Comparison of ENCODE assay signal across 8 mouse cellular contexts in genomic region chr11:77446628-77447041, GRCm38 (mm10). TPM values are rescaled to one million over a fixed set of nuclear protein-coding genes. Genes with fewer than 3 reads are reported as not detected.
DNase-seq lines count a peak whose midpoint lies in the region; ATAC-seq and TF ChIP-seq lines count a peak whose summit lies in the region.

No protein-coding gene starts in this region.

- no peak overlapping the region for H3K4me3 ChIP-seq in forebrain, postnatal 0 days (ENCODE audit: low read depth, low read length)
- no peak overlapping the region for H3K4me3 ChIP-seq in forebrain, embryonic 13.5 days

- H3K4me1 ChIP-seq in forebrain, postnatal 0 days (ENCODE audit: insufficient read depth) = no peaks in the 10 kb centered on the region
- H3K4me1 ChIP-seq in forebrain, embryonic 13.5 days = no peaks in the 10 kb centered on the region

- peaks cover 13% of the 10 kb centered on the region; the same call in 1 of the 2 replicates for H3K36me3 ChIP-seq in forebrain, postnatal 0 days (ENCODE audit: insufficient read depth)
- H3K36me3 ChIP-seq in forebrain, embryonic 13.5 days (ENCODE audit: poor library complexity, severe bottlenecking) = peaks cover 38% of the 10 kb centered on the region

- no peak overlapping the region for H3K9ac ChIP-seq in forebrain, postnatal 0 days
- H3K9ac ChIP-seq in forebrain, embryonic 13.5 days = no peak overlapping the region

- DNase-seq in forebrain, postnatal 0 days = peak; percentile 51
- DNase-seq in CD8-positive naive resting alpha-beta T cell, adult 2 months (ENCODE audit: low read depth in 2 of 2, low spot score in 2 of 2) = peak; percentile 28 to 50
- peak; percentile 67 for DNase-seq in c-Kit-positive CD71-positive TER-119-negative erythroid progenitor cells, embryonic 14.5 days (ENCODE audit: low read depth)
- peak; percentile 87 for DNase-seq in heart, adult 8-10 months (ENCODE audit: low spot score)
- peak; percentile 69 for DNase-seq in kidney, postnatal 10 days
- peak; percentile 85 for DNase-seq in thymus, postnatal 14 days

- no peak overlapping the region for H3K4me2 ChIP-seq in forebrain, postnatal 0 days (ENCODE audit: low read depth)
- no peak overlapping the region for H3K4me2 ChIP-seq in forebrain, embryonic 13.5 days

- peak; percentile 82 for ATAC-seq in forebrain, postnatal 0 days
- no peak for ATAC-seq in forebrain, embryonic 13.5 days
- ATAC-seq in megakaryocyte, adult 5-6 weeks (ENCODE audit: poor library complexity, severe bottlenecking) = peak; percentile 72

- H3K27ac ChIP-seq in forebrain, postnatal 0 days (ENCODE audit: low read depth, low read length) = no peak overlapping the region
- H3K27ac ChIP-seq in forebrain, embryonic 13.5 days = no peak overlapping the region

- H3K27me3 ChIP-seq in forebrain, postnatal 0 days (ENCODE audit: insufficient read depth, low read length) = no peaks in the 10 kb centered on the region
- H3K27me3 ChIP-seq in forebrain, embryonic 13.5 days = no peaks in the 10 kb centered on the region

- H3K9me3 ChIP-seq in forebrain, postnatal 0 days (ENCODE audit: low read length) = no peaks in the 10 kb centered on the region
- no peaks in the 10 kb centered on the region for H3K9me3 ChIP-seq in forebrain, embryonic 13.5 days (replicated peaks)

- WGBS in forebrain, postnatal 0 days = 67% methylated on average over 6 of the region's 6 CpGs
- WGBS in forebrain, embryonic 13.5 days = 68% methylated on average over 6 of the region's 6 CpGs

- TF ChIP-seq CTCF in forebrain, postnatal 0 days (IDR thresholded peaks at IDR 0.05; ENCODE audit: low read depth) = peak; percentile 80

RNA-seq across cellular contexts. Expression of gene Coro6, which starts 15.6 kb away (rescaled TPM):
- 0.43 and 0.54 TPM in 2 replicates for total RNA-seq in forebrain, postnatal 0 days (2014; rRNA removed)
- polyA plus RNA-seq in forebrain, postnatal 0 days (2015; fragmentation: Nextera tagmentation; extraction: Ambion mirVana) = 0.12 and 0.28 TPM in 2 replicates
- polyA plus RNA-seq in forebrain, embryonic 13.5 days (2015; fragmentation: Nextera tagmentation; extraction: Ambion mirVana) = 0.05 and 0.11 TPM in 2 replicates
- 100 to 1,000 TPM; 221 to 251 (median 232) TPM for total RNA-seq in heart, adult 8-10 months (2022)
- 0.09 and 0.21 TPM in 2 replicates for total RNA-seq in megakaryocyte, adult 5-6 weeks (2015)
- total RNA-seq in megakaryocyte, adult 5-6 weeks (2017) = not detected in 2 replicates

RNA-seq across cellular contexts. Expression of gene Ankrd13b, which starts 42.8 kb away (rescaled TPM):
- 81.7 and 81.9 TPM in 2 replicates for total RNA-seq in forebrain, postnatal 0 days (2014; rRNA removed)
- polyA plus RNA-seq in forebrain, postnatal 0 days (2015; fragmentation: Nextera tagmentation; extraction: Ambion mirVana) = 55.4 and 56.8 TPM in 2 replicates
- 18.0 and 18.7 TPM in 2 replicates for polyA plus RNA-seq in forebrain, embryonic 13.5 days (2015; fragmentation: Nextera tagmentation; extraction: Ambion mirVana)
- total RNA-seq in heart, adult 8-10 months (2022) = 10 to 100 TPM in 2 of 4 experiments, 1 to 10 TPM in 2; 7.5 to 11.6 (median 9.9) TPM
- 2.0 and 2.1 TPM in 2 replicates for total RNA-seq in megakaryocyte, adult 5-6 weeks (2015)
- 2.8 and 9.1 TPM in 2 replicates for total RNA-seq in megakaryocyte, adult 5-6 weeks (2017)

RNA-seq across cellular contexts. Expression of gene Git1, which starts 46.7 kb away (rescaled TPM):
- total RNA-seq in forebrain, postnatal 0 days (2014; rRNA removed) = 91.2 and 126 TPM in 2 replicates
- polyA plus RNA-seq in forebrain, postnatal 0 days (2015; fragmentation: Nextera tagmentation; extraction: Ambion mirVana) = 20.1 and 22.1 TPM in 2 replicates
- polyA plus RNA-seq in forebrain, embryonic 13.5 days (2015; fragmentation: Nextera tagmentation; extraction: Ambion mirVana) = 12.9 and 14.6 TPM in 2 replicates
- total RNA-seq in heart, adult 8-10 months (2022) = 10 to 100 TPM; 53.5 to 63.3 (median 57.1) TPM
- total RNA-seq in megakaryocyte, adult 5-6 weeks (2015) = 17.6 and 20.0 TPM in 2 replicates
- 12.3 and 18.7 TPM in 2 replicates for total RNA-seq in megakaryocyte, adult 5-6 weeks (2017)

Comparison
In these comparisons a context has a peak if more than half of its experiments do, and no peak if none do; other contexts are left out.
1. RNA of gene Coro6, which starts 15.6 kb away (total RNA-seq): 221 to 251 TPM in heart, adult 8-10 months; 0.43 to 0.54 TPM in forebrain, postnatal 0 days and 0.09 to 0.21 TPM in megakaryocyte, adult 5-6 weeks; every median in the first group is over 100 times any median in the second.
2. Peak in every context shown above with its lines, with median percentiles within 50 percentile points of each other: DNase-seq.